Mouse (Mus musculus): ENCODE measurements around the gene Sptbn1. TPM values are rescaled to one million over a fixed set of nuclear protein-coding genes. Genes with fewer than 3 reads are reported as not detected.
A peak's percentile ranks its signal among the peaks of the same experiment; 100 is the strongest.

Sptbn1 gene
- 100 to 1,000 TPM; 571 to 593 TPM for total RNA-seq (2021)

GRCm38 (mm10) chr11:30267892-30268647 is at the start of gene Sptbn1:
TSS of gene Sptbn1 (minus strand) at chr11:30268175.
- intact Hi-C loops (cut with DNase I), result loop anchor here (1.0 to 5.0 kb wide), 3 partner anchors 97 to 379 kb away; partner anchors contain the start of gene Acyp2
- peak; percentile 91 to 92 for DNase-seq

- intact Hi-C loops (cut with DNase I), result no loop called here
Observed at GRCm38 (mm10) chr11:30294279-30294678, 26.3 kb upstream of the Sptbn1 start.

GRCm38 (mm10) chr11:30292221-30293160 is 24.5 kb upstream of the Sptbn1 start:
- DNase-seq, result peak; percentile 42 to 55
- intact Hi-C loops (cut with DNase I), result no loop called here

More at GRCm38 (mm10) chr11:30294279-30294678, 26.3 kb upstream of the Sptbn1 start:
- no peak for DNase-seq

GRCm38 (mm10) chr11:30291155-30291554 is 23.2 kb upstream of the Sptbn1 start:
- intact Hi-C loops (cut with DNase I), result loop anchor here (1.0 kb wide), 1 partner anchor 74 kb away; no protein-coding TSS in a partner anchor
- peak; percentile 80 to 82 for DNase-seq

- DNase-seq, result peak; percentile 56 to 57
- intact Hi-C loops (cut with DNase I), result loop anchor here (1.0 kb wide), 1 partner anchor 20 kb away; no protein-coding TSS in a partner anchor
Observed at GRCm38 (mm10) chr11:30289470-30290431, 21.8 kb upstream of the Sptbn1 start.

GRCm38 (mm10) chr11:30288075-30288474 is 20.1 kb upstream of the Sptbn1 start:
- DNase-seq, result no peak
- intact Hi-C loops (cut with DNase I), result no loop called here

GRCm38 (mm10) chr11:30283710-30284109 is 15.7 kb upstream of the Sptbn1 start:
- DNase-seq, result peak; percentile 59 to 68
- intact Hi-C loops (cut with DNase I), result no loop called here

- no peak for DNase-seq
- intact Hi-C loops (cut with DNase I), result no loop called here
Observed at GRCm38 (mm10) chr11:30281096-30281495, 13.1 kb upstream of the Sptbn1 start.

- intact Hi-C loops (cut with DNase I), result no loop called here
- DNase-seq, result peak; percentile 66 to 74
Observed at GRCm38 (mm10) chr11:30279278-30279677, 11.3 kb upstream of the Sptbn1 start.

GRCm38 (mm10) chr11:30275436-30276031 is 7.6 kb upstream of the Sptbn1 start:
- intact Hi-C loops (cut with DNase I), result no loop called here
- DNase-seq, result no peak

- intact Hi-C loops (cut with DNase I), result loop anchor here (1.0 to 5.0 kb wide), 3 partner anchors 20 to 378 kb away; partner anchors contain the start of gene Acyp2
- DNase-seq, result no peak
Observed at GRCm38 (mm10) chr11:30269524-30269923, 1.5 kb upstream of the Sptbn1 start.

GRCm38 (mm10) chr11:30268648-30269375 is 837 bp upstream of the Sptbn1 start:
- intact Hi-C loops (cut with DNase I), result loop anchor here (1.0 to 5.0 kb wide), 4 partner anchors 20 to 378 kb away; partner anchors contain the start of gene Acyp2
- DNase-seq, result peak in 1 of 2 experiments; percentile 67

GRCm38 (mm10) chr11:30267036-30267891 is 711 bp downstream of the Sptbn1 start:
- DNase-seq, result peak; percentile 81 to 83
- intact Hi-C loops (cut with DNase I), result loop anchor here (5.0 kb wide), 1 partner anchor 380 kb away; the partner anchor contains the start of gene Acyp2

GRCm38 (mm10) chr11:30266691-30267035 is 1.3 kb downstream of the Sptbn1 start:
- no peak for DNase-seq
- intact Hi-C loops (cut with DNase I), result loop anchor here (5.0 kb wide), 1 partner anchor 381 kb away; the partner anchor contains the start of gene Acyp2

- no peak for DNase-seq
- intact Hi-C loops (cut with DNase I), result loop anchor here (2.0 to 5.0 kb wide), 2 partner anchors 105 to 382 kb away; partner anchors contain the start of gene Acyp2
Observed at GRCm38 (mm10) chr11:30265666-30266065, 2.3 kb downstream of the Sptbn1 start.

GRCm38 (mm10) chr11:30263627-30264026 is 4.3 kb downstream of the Sptbn1 start:
- intact Hi-C loops (cut with DNase I), result loop anchor here (2.0 kb wide), 1 partner anchor 103 kb away; no protein-coding TSS in a partner anchor
- no peak for DNase-seq

- DNase-seq, result no peak
- intact Hi-C loops (cut with DNase I), result no loop called here
Observed at GRCm38 (mm10) chr11:30258739-30259350, 9.1 kb downstream of the Sptbn1 start.
